Mouse (Mus musculus) gastrocnemius, adult 2 months (tissue): ENCODE data around the gene Fibp. TPM values are rescaled to one million over a fixed set of nuclear protein-coding genes. Genes with fewer than 3 reads are reported as not detected.

ENCODE experiments used
- DNase-seq: peaks from one replicate; pipeline ENCODE4 v3.0.0; 2022
- H3K27ac ChIP-seq: fragments of 200-600 bp; 2 replicates; pipeline ENCODE4 v1.8.1; 2022; ENCODE audit warnings: mild to moderate bottlenecking
- H3K4me3 ChIP-seq: fragments of 200-600 bp; 2 replicates; pipeline ENCODE4 v1.8.1; 2022; ENCODE audit warnings: mild to moderate bottlenecking, moderate library complexity
- CTCF ChIP-seq: fragments of 200-600 bp; IDR thresholded peaks from 2 replicates; pipeline ENCODE4 v1.8.1; 2022; ENCODE audit warnings: antibody characterized with exemption, mild to moderate bottlenecking, moderate library complexity
- intact Hi-C: fragments of 180-260 bp; cut with DNase I; formaldehyde crosslinking; loops from one replicate; pipeline ENCODE4 v1.15.1; 2025
- total RNA-seq, 2 experiments: library from RNA; stranded (reverse); gene quantifications; 2 replicates each; pipeline ENCODE4 v1.2.3; 2021

The Fibp gene
- total RNA-seq, 2 experiments from 2014 or later, result 33.9 to 35.8 TPM

DNA sequence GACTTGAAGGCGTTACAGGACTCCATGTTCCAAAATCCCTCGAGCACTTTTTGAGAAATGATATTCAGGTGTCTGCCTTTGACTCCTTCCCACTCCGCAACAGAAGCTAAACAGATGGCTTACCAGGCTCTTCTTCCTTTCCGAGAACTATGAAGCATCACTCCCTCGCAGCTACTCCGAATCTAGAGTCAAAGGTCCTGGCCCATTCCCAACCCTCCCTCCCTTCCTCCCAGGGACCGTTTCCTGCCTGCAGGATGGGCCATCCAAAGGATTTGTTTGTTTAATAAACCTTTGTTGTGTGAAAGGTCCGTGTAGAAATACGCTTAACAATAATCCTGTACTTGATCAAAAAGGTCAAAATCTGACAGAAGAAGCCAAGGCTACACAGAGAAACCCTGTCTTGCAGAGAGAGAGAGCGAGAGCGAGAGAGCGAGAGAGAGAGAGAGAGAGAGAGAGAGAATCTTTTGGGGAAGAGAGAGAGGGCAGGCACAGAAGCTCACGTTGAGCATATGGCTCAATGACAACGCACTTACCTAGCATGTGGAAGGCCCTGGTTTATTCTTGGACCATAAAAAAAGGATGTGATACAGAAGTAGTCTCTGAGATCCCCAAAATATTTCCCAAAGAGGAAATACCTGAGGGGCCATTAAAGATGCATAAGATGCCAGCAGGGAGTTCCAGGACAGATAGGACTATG, 2.5 kb upstream of the Fibp start, which contains the start of gene Ccdc85b:
TSS of gene Ccdc85b (minus strand) at position 149 of the 697 bp plus-strand sequence.
- peak; percentile 36 for DNase-seq
- intact Hi-C loops, result no loop called here
- H3K4me3 ChIP-seq, result peak within 1 kb of the TSS; percentile 89
- no peak for TF ChIP-seq CTCF
- H3K27ac ChIP-seq, result peak within 1 kb of the TSS; percentile 97

DNA sequence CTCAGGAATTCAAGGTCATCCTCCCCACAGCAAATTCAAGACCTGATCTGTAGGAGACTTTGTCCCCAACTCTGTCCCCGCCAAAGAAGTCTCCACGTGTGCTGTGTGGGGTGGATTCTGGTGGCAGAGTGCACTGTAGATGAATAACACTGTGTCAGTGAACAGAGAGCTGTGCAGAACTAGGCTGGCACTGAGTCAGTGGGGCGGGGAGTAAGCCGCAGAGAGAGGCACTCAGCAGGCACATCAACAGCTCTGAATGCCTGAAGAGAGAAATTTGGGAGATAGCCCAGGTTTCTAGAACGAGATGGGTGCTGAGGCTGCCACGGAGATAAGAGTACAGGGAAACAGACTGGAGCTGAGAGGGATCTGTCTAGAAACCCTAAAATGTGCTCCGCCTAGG, 1.4 kb upstream of the Fibp start:
- intact Hi-C loops, result no loop called here
- TF ChIP-seq CTCF, result no peak
- peak overlapping the region; percentile 97 for H3K27ac ChIP-seq
- H3K4me3 ChIP-seq, result no peak overlapping the region
- DNase-seq, result no peak

DNA sequence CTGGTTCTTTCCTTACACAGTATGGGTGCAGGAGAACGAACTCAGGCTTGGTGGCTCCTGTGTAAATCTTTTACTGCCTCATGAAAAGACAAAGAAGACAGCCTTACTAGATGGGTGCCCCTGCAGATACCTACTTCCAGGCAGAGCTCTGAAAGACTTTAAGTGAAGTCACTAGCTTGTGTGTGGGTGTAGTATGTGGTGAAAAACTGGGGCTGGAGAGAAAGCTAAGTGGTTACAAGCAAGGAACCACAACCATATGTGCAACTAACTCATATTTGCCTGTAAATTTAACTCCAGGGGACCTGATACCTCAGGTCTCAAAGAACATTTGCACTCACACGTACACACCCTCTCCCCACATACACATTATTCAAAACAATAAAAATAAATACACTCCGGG, 519 bp upstream of the Fibp start:
- TF ChIP-seq CTCF, result no peak
- Histone ChIP-seq H3K4me3 (peak overlapping the region; percentile 89), H3K27ac (peak overlapping the region; percentile 94)
- intact Hi-C loops, result no loop called here
- no peak for DNase-seq

DNA sequence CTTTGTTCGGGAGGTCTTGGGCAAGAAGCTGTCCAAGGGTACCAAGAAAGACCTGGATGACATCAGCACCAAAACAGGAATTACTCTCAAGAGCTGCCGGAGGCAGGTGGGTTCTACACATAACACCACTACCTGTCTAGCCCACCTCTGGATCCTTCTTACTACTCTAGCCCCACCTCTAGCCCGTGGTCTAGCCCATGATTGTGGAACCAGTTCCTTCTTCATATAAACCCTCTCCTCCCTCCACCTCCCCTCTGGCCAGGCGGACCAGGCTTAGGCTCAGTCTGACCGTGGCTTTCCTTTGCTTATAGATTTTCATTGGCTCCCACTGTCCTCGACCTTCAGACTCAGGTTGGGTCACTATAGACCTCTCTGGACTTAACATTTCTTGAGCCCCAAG, 996 bp downstream of the Fibp start:
- Histone ChIP-seq H3K4me3 (peak overlapping the region; percentile 89), H3K27ac (peak overlapping the region; percentile 94; the same call in 1 of the 2 replicates)
- TF ChIP-seq CTCF, result no peak
- no peak for DNase-seq
- intact Hi-C loops, result no loop called here

DNA sequence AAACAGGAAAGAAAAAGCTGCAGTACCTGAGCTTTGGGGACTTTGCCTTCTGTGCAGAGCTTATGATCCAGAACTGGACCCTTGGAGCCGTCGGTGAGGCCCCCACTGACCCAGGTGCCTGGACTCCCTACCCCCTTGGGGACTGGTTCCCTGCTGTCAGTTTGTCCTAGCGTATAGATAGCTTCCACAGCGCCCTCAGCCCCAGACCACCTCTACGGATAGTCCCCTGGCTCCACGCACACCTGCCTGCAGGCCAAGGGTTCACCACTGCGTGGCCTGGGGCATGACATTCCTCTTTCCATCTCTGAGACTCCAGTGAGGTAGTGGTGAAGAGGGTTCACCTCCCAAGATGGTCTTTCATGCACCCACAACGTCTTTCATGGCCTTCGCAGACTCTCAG, 2.8 kb downstream of the Fibp start:
- no peak overlapping the region for H3K27ac ChIP-seq
- no peak overlapping the region for H3K4me3 ChIP-seq
- TF ChIP-seq CTCF, result no peak
- intact Hi-C loops, result loop anchor here (2.0 kb wide), 1 partner anchor 24 kb away; no protein-coding TSS in a partner anchor
- no peak for DNase-seq

DNA sequence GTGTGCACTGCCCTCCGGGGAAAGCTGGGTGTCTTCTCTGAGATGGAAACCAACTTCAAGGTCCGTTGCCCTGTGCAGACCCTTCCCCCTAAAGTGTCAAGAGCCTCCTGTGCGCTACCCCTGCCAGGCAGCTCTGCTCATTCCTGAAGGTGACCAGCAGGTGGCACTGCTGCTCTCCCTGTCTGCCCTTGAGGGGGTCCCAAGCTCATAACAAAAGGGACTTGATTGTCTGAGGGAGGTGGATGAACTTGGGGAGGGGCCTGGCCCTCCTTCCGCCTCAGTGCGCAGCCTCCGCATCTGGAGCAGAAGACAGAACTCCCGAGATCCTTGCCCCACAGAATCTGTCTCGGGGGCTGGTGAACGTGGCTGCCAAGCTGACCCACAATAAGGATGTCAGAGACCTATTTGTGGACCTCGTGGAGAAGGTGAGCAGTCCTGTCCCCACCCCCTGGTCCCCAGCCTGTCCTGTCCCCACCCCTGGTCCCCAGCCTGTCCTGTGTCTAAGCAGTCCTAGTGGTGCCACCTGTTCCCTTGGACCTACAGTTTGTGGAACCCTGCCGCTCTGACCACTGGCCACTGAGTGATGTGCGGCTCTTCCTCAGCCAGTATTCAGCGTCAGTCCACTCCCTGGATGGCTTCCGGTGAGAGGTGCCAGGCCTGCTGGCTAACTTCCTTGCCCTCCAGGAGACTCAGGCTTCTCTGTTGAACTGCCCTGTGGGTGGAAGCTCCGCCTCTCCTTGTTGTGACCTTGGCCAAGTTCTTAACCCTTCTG, 3.6 kb downstream of the Fibp start:
- TF ChIP-seq CTCF, result peak; percentile 93
- intact Hi-C loops, result loop anchor here (2.0 kb wide), 1 partner anchor 23 kb away; no protein-coding TSS in a partner anchor
- peak; percentile 59 for DNase-seq
- H3K4me3 ChIP-seq, result peak overlapping the region; percentile 34
- peak overlapping the region; percentile 58 for H3K27ac ChIP-seq

DNA sequence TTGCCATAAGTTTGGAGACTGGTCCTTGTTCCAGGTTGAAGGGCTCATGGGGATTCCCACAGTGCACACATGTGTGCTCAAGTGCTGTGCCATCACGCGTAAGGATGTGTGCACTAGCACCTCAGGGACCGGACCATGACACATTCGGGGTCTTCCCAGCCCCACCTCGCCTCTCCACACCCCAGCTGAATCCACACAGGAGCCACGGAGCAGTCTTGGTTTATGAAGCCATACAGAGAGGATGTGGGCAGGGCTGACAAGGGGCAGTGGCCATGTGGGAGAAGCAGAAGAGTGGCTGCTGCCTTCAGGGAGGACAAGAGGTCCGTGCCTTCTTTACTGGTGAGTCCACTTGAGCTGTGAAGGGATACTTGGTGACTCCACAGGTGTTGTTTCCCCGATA, 4.6 kb downstream of the Fibp start:
- no peak for TF ChIP-seq CTCF
- H3K4me3 ChIP-seq, result no peak overlapping the region
- DNase-seq, result no peak
- no peak overlapping the region for H3K27ac ChIP-seq
- intact Hi-C loops, result no loop called here

DNA sequence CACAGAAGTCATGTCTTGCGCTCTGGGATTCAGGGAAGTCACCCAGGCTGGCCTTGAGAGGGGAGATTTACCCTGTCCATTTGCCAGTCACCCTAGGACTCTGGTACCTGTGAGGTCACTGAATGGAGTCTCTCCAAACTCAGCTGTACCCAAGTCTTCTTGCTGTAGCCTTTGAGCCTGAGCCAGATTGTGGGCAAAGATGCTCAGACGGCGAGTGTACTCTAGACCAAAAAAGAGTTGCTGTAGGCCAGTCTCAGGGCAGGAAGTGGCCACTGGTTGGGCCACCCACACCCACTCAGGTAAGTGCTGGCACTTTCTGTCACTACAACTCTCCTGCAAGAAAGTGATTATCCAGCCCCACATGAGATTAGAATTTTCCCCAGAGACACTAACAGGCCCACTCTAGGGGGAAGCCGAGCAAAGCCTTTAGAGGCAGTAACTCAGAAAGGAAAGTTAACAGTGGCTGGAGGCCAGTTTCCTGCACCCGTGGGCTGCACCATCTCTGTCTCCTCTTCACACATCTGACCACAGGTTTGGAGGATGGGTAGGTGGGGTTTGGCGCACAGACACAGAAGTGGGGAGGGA, 6.6 kb downstream of the Fibp start:
- TF ChIP-seq CTCF, result no peak
- no peak for DNase-seq
- intact Hi-C loops, result no loop called here
- H3K27ac ChIP-seq, result no peak overlapping the region
- H3K4me3 ChIP-seq, result no peak overlapping the region

DNA sequence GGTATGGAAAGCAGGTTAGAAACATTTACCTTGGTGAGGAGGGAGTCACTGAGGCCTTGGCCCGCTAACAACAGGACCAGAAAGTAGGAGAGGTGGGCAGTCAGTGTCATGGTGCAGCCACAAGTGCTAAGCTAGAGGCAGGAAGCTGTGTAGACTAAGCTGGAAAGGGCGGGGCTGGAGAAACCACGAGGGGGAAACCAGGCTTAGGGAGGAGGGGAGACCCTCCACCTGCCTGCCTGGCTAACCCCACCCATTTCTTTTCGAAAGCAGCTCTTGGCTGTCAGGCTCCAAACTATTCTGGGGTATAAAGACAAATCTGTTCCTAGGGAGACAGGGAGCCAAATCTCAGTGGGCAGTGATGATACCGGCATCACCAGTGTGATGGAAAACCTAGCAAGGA, 8.0 kb downstream of the Fibp start, which contains the start of gene Ctsw:
TSS of gene Ctsw (minus strand) at position 134 of the 400 bp plus-strand sequence.
- no peak for TF ChIP-seq CTCF
- Histone ChIP-seq H3K27ac (no peak within 1 kb of the TSS), H3K4me3 (no peak within 1 kb of the TSS)
- DNase-seq, result no peak
- intact Hi-C loops, result no loop called here

DNA sequence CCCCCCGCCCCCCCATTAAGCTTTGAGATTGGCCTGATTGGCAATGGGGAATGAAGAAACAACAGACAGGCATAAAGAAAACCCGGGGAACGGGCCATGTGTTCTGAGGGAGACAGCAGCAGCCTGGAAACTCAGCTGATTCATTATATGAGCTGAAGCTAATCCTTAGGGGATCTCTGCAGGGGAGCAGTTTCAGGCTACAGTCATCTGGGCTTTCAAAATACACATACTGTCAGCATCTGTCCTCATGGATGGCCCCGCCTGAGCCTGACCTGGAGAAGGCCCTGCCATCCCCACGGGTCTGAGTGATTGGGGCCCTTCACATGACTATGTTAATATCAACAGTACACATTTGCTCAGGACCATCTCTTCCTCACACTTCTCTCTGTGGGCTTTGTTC, 11.4 kb downstream of the Fibp start:
- TF ChIP-seq CTCF, result no peak
- intact Hi-C loops, result no loop called here
- DNase-seq, result no peak
- H3K4me3 ChIP-seq, result no peak overlapping the region
- no peak overlapping the region for H3K27ac ChIP-seq

DNA sequence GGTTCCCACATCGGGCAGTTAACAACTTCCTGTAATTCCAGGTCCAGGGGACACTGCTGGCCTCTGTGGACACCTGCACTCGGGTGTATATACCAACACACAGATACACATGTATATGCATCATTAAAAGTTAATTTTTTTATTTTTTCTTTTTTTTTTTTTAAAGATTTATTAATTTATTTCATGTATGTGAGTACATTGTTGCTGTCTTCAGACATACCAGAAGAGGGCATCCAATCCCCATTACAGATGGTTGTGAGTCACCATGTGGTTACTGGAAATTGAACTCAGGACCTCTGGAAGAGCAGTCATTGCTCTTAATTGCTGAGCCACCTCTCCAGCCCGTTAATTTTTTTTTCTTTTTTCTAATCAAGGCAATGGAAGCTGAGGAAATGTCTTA, 12.4 kb downstream of the Fibp start:
- no peak overlapping the region for H3K27ac ChIP-seq
- intact Hi-C loops, result no loop called here
- DNase-seq, result no peak
- peak; percentile 44 for TF ChIP-seq CTCF
- no peak overlapping the region for H3K4me3 ChIP-seq

DNA sequence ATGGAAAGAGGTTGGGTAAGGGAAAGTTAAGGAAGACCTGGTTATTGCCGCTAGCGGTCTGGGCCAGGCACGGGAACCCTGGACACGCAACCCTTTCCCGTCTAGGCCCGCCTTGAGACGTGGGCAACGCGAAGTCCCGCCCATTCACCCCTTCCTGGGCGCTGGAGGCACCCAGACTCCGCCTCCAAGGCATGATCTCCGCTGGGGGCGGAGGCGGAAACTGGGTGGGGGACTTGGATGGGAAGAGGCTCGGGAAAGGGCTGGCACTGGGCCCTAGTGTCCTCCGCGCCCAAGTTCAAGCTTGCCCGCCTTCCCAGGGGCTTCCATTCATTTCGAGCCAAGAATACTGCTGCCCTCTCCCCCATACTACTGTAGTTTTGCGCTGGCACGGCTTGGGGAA, 13.3 kb downstream of the Fibp start, which contains the start of gene Efemp2:
TSS of gene Efemp2 (plus strand) at position 235 of the 400 bp plus-strand sequence.
- DNase-seq, result peak; percentile 88

More for the DNA sequence above, 13.3 kb downstream of the Fibp start, which contains the start of gene Efemp2:
- Histone ChIP-seq H3K27ac (peak within 1 kb of the TSS; percentile 80), H3K4me3 (peak within 1 kb of the TSS; percentile 78)
- intact Hi-C loops, result no loop called here
- no peak for TF ChIP-seq CTCF
